Mouse (Mus musculus) testis, postnatal 14 days (tissue): ENCODE measurements around the gene Pdzd7.

Experiments used
- DNase-seq: peaks from one replicate; pipeline ENCODE4 v3.0.0; 2021; ENCODE audit warnings: low spot score

Gene Pdzd7

GRCm38 (mm10) chr19:45012636-45013035 lies 32.9 kb downstream of the Pdzd7 start:
- DNase-seq: no peak

- no peak for DNase-seq
These were observed 33.3 kb downstream of the Pdzd7 start for GRCm38 (mm10) chr19:45012219-45012618.

- DNase-seq: no peak
These were observed 34.9 kb downstream of the Pdzd7 start for GRCm38 (mm10) chr19:45010646-45011045.

- no peak for DNase-seq
These were observed 37.9 kb downstream of the Pdzd7 start for GRCm38 (mm10) chr19:45007425-45008191.

GRCm38 (mm10) chr19:45007021-45007420 lies 38.5 kb downstream of the Pdzd7 start:
- DNase-seq: no peak

GRCm38 (mm10) chr19:45005957-45006712 lies 39.4 kb downstream of the Pdzd7 start, which contains the start of gene Mrpl43:
Gene Mrpl43 (minus strand): TSS chr19:45006442.
- peak; percentile 94 for DNase-seq

- DNase-seq: peak; percentile 57
These were observed 40.1 kb downstream of the Pdzd7 start, which contains the start of gene Twnk for GRCm38 (mm10) chr19:45005444-45005843. Gene Twnk (plus strand): TSS chr19:45005663.

GRCm38 (mm10) chr19:45003740-45004516 lies 41.6 kb downstream of the Pdzd7 start:
- no peak for DNase-seq

- no peak for DNase-seq
These were observed 43.2 kb downstream of the Pdzd7 start for GRCm38 (mm10) chr19:45002301-45002700.

- DNase-seq: no peak
These were observed 45.9 kb downstream of the Pdzd7 start for GRCm38 (mm10) chr19:44999647-45000046.

GRCm38 (mm10) chr19:44997786-44998185 lies 47.7 kb downstream of the Pdzd7 start:
- DNase-seq: no peak

GRCm38 (mm10) chr19:44992712-44993111 lies 52.8 kb downstream of the Pdzd7 start:
- no peak for DNase-seq

GRCm38 (mm10) chr19:44992246-44992645 lies 53.3 kb downstream of the Pdzd7 start:
- DNase-seq: no peak

- DNase-seq: no peak
These were observed 54.5 kb downstream of the Pdzd7 start for GRCm38 (mm10) chr19:44991031-44991430.

- DNase-seq: peak; percentile 13
These were observed 55.7 kb downstream of the Pdzd7 start for GRCm38 (mm10) chr19:44989567-44990495.

GRCm38 (mm10) chr19:44988831-44989566 lies 56.5 kb downstream of the Pdzd7 start, which contains the start of gene Sema4g:
Gene Sema4g (plus strand): TSS chr19:44989101.
- DNase-seq: peak; percentile 29

GRCm38 (mm10) chr19:44988321-44988720 lies 57.2 kb downstream of the Pdzd7 start:
- no peak for DNase-seq

GRCm38 (mm10) chr19:44987851-44988250 lies 57.7 kb downstream of the Pdzd7 start:
- no peak for DNase-seq

- no peak for DNase-seq
These were observed 58.5 kb downstream of the Pdzd7 start for GRCm38 (mm10) chr19:44987004-44987403.
